Mouse (Mus musculus) T-helper 2 cell (primary cell): ENCODE measurements around the gene Zfp526.

ENCODE experiments used
- in situ Hi-C: fragments of 300-600 bp; cut with MboI, MseI; formaldehyde crosslinking; loops from one replicate; pipeline ENCODE4 v1.15.1; 2025; ENCODE audit warnings: high pct_unique_total_duplicates

The Zfp526 gene

GRCm38 (mm10) chr7:25221102-25221883 is at the start of gene Zfp526:
Gene Zfp526, plus strand, starts transcription at chr7:25221425.
- in situ Hi-C loops, result loop anchor here (5.0 kb wide), 1 partner anchor 46 kb away; the partner anchor contains the start of gene Cic

DNA sequence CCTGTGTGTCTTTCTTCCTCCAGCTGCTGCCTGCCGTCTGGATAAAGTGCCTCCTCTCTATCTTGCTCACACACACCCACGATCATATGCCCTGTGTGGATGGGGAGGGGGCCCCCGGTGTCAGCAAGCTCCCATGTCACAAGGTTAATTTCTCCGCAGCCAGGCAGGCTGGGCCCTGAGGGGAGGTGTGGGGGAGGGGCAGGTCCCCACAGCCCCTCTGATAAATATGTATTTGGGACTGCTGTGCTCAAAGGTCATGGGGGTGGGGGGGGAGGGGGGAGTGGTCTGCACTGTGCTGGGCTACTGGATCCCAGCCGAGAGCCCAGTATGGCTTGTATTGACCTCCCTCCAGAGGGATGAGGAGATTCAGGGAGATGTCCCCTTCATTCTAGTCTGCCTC is 48.6 kb upstream of the Zfp526 start:
- in situ Hi-C loops, result no loop called here

- in situ Hi-C loops, result no loop called here
These were observed 46.9 kb upstream of the Zfp526 start for GRCm38 (mm10) chr7:25174343-25174742.

DNA sequence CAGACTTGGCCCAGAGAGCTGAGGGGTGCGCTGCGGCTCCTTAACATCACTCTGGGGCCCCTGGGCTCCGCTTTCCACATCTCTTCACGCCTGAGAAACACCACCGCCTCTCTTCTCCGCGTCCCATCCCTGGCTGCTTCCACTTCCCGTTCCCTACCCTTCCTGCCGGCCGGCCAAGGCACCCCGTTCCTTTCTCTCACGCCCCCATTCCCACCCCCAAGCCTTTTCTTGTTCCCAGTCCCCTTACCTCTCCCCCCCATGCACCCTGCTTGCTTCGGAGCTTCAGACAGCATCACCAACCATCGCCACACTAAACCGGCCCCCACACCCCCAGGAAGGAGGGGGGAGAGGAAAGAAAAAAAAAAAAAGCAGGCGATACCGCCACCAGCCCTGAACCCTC is 42.9 kb upstream of the Zfp526 start:
- in situ Hi-C loops, result no loop called here

- in situ Hi-C loops, result no loop called here
These were observed 42.2 kb upstream of the Zfp526 start for GRCm38 (mm10) chr7:25178787-25179605.

GRCm38 (mm10) chr7:25179606-25180161 is 41.5 kb upstream of the Zfp526 start, which contains the start of gene Pou2f2:
Gene Pou2f2, minus strand, starts transcription at chr7:25179726.
- in situ Hi-C loops, result loop anchor here (5.0 kb wide), 1 partner anchor 37 kb away; no protein-coding TSS in a partner anchor

DNA sequence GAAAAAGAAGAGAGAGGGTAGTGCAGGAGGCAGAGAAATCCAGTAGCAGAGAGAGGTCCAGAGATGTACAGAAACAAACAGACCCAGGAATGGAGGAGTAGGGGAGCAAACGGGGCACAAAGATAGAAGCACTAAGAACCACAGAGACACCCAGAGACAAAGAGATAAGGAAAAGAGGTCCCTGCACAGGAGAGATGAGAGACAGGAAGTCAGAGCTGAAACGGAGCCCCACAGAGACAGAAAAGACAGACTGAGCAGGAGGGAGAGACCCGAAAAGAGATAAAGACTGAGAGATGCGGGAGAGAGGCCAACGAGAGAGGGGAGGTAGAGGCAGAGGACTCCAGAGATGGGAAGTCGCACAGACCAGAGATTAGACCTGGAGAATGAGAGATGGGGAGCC is 40.7 kb upstream of the Zfp526 start:
- in situ Hi-C loops, result loop anchor here (5.0 kb wide), 1 partner anchor 38 kb away; no protein-coding TSS in a partner anchor

DNA sequence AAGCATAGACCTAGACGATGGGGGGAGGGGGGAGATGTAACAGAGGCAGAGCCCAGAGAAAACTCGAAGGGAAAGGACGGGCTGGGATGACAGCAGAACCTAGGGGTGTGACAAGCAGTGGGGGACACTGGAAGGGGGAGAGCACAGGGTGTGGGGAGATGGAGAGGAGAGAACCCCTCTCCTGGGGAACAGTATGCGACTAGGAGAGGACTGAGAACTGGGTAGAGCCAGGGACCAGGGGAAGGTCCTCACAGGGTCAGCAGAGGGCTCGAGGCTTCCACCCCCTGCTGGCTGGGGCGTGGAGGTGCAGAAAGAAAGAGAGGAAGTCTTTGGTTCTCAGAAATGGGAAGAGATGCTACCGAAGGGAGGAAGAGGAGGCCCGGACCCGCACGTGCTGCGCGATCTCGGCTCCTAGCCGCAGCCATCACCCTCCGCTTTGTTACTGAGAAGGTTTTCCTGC is 39.9 kb upstream of the Zfp526 start:
- in situ Hi-C loops, result loop anchor here (5.0 kb wide), 1 partner anchor 39 kb away; no protein-coding TSS in a partner anchor

- in situ Hi-C loops, result loop anchor here (5.0 kb wide), 1 partner anchor 40 kb away; no protein-coding TSS in a partner anchor
These were observed 39.4 kb upstream of the Zfp526 start for GRCm38 (mm10) chr7:25181814-25182213.

DNA sequence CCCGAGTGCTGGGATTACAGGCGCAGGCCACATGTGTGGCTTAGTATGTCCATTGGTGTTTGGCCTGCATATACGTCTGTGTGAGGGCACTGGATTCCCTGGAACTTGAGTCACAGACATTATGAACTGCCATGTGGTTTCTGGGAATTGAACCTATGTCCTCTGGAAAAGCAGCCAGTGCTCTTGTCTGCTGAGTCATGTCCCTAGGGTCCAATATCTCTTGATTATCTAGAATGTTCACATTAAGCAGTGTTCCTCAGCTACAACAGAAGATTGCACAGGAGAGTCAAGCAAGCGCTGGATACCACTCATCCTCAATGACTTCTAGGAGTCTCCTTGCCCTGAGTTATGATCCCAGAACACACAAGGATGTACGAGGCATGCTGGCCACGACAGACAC is 37.1 kb upstream of the Zfp526 start:
- in situ Hi-C loops, result loop anchor here (5.0 kb wide), 1 partner anchor 42 kb away; no protein-coding TSS in a partner anchor

DNA sequence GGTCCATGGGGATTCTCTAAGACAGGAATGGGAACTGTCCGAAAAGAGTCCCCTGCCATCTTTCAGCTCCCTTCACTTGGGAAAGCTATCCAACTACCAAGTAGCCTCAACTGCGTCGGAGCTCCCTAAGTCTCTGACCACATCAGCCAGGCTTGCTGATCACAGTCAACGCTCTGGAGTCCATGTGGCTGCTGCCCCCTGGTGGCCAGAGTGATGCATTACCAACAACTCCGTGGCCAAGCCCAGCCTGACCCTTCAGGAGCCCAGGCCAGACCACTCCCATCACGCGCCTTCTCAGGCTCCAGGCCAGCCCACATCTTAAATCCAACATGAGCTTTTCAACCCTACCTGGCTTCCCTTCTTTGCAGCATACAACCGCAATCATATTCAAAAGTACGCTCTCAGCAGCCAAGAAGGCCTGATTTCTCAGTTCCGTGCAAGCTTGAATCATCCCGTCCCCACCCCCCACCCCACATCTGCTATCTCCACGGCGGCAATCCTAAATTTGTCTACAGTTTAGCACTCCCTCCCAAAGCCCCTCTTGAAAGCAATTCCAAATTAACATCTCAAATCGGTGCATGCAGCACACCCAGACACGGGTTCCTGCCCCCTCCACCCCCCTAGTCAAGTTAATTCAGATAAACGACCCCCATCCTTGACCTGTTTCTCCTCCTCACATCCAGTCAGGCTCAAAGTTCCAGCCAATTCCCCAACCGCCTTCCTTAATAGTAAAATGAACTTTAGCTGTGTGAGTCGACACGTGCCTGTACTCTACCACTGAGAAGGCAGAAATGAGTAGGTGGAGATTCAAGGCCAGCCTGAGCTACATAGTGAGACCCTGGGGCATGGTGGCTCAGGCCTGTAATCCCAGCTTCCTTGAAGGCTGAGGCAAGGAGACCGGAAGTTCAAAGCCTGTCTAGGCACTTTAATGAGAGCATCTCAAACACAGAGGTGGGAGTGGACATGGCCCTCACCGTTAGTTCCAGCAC is 33.3 kb upstream of the Zfp526 start:
- in situ Hi-C loops, result loop anchor here (5.0 kb wide), 1 partner anchor 91 kb away; no protein-coding TSS in a partner anchor

DNA sequence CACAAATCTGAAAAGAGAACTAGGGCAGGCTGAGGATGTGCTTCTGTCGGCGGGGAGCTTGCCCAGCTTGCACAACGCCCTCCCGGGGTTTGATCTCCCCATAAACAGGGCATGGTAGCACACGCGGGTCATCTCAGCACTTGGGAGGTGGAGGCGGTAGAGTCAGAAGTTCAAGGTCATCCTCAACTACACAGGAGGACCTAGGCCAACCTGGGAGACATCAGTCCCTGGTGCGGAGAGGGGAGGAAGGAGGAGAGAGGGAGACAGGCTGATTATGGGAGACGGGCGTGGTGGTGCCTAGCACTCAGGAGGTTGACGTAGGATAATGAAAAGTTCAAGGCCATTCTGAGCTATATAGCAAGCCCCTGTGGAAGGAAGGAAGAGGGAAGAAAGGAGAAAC is 30.4 kb upstream of the Zfp526 start:
- in situ Hi-C loops, result no loop called here

DNA sequence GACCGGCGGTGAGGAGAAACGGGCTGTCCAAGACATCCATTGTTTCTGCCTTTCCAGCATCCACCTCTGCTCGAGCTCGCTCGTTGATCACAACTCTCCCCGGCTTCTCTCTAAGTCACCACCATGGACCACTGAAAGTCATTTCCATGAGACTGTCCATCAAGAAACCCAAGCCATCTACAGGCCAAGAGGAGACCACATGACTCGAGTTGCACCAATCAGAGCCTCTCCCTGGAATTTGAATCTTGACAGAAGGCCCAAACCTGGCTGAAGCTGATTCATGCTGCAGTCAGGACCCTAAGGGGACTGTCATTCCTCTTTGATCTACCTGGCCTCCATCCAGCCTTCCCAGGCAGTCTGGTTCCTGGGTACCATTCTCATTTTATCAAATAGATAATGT is 29.1 kb upstream of the Zfp526 start:
- in situ Hi-C loops, result no loop called here

DNA sequence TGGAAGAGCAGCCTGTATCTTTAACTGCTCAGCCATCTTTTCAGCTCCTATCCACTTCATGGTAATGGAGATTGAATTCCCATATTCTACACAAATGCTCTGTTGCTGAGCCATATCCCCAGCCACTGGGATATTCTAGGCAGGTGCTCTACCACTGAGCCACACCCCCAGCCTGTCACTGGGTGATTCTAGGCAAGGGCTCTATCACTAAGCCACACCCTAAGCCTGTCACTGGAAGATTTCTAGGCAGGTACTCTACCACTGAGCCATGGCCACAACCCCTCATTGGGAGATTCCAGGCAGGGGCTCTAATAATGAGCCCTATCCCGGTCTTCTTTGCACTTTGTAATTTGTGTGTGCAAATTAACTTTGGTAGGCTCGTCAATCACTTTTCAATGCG is 26.1 kb upstream of the Zfp526 start:
- in situ Hi-C loops, result no loop called here

GRCm38 (mm10) chr7:25196107-25196506 is 25.1 kb upstream of the Zfp526 start:
- in situ Hi-C loops, result no loop called here

DNA sequence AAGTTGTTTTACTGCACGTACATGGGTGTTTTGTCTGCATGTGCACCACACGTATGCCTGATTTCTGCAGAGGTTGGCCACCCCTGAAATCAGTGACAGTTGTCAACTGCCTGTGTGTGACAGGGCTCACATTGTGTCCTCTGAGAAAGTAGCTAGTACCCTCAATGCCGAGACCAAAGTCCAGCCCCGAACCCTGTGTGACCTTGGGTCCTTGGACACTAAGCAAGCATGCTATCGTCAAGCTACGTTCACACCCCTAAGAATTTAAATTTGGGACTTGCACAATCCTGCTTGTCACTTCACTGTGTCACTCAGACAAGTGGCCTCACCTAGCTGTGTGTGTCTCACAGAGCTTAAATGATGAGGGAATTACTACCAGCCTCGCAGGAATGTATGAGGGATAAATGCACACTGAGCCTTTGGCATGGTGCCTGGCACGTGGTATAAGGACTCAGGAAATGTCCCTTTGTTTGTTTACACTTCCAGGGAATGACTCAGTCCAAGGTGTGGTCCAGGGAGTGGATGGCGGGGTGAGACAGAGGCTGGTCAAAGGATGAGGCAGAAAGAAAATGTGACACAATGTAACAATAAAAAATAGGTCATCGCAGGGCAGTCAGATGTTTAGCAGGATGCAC is 23.7 kb upstream of the Zfp526 start:
- in situ Hi-C loops, result no loop called here

DNA sequence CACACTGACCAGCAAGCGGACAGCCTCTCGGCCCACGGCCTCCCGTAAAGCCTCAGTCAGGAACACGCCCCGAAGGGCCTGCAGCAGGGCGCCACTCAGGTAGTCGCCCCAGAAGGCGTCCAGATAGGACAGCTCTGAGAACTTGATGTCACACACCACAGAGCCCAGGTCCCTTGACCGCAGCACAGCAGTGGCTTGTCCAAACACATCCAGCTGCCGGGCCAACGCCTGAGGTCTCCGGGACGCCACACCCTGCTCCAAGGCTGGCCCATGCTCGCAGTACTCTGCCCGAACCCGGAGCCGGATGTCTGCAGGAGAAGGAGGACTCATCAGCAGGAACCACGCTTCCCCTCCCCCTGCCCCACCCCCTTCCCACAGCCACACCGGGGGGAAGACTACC is 17.6 kb upstream of the Zfp526 start:
- in situ Hi-C loops, result no loop called here

DNA sequence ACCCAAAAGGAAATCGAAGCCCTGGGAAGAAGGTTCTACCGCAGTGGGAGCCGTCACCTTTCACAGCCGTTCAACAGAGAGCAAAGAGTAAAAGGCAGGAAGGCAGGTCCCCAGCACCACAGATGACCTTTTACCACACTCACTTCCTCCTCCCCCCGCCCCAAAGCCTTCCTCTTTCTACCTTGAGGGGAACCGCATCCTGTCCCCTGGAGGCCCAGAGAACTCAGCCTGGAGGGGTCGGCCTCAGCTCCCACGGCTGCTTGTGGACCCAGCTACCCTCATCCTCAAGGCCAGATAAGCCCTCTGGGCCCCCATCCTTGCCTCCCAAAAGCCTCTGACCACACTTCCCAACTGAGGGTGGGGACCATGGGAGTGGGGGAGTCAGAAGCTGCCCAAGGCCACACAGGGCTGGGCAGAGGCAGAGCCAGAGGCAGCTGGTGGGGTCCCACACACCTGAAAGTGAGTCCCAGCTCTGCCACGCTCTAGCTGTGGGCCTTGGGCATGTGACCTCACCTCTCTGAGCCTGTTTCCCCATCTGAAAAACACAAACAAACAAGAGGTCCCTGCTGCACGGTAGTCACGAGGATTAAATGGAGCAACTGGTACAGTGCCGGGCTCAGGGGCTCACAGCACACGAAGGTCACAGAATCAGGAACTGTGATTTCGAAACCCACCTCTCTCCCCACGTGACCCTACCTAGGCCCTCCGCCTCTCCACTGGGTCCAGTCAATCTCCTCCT is 15.7 kb upstream of the Zfp526 start:
- in situ Hi-C loops, result no loop called here

GRCm38 (mm10) chr7:25206094-25206830 is 15.0 kb upstream of the Zfp526 start:
- in situ Hi-C loops, result no loop called here
